Mouse (Mus musculus): ENCODE results near the gene Mapkap1. TPM values are rescaled to one million over a fixed set of nuclear protein-coding genes. Genes with fewer than 3 reads are reported as not detected.
A peak's percentile ranks its signal among the peaks of the same experiment; 100 is the strongest.

The Mapkap1 gene
- polyA plus RNA-seq, 1 experiment from 2014 or later, result 103 TPM

GRCm38 (mm10) chr2:34526527-34527371, 120.2 kb downstream of the Mapkap1 start:
- 41% methylated on average over 15 of the region's 15 CpGs for WGBS
- ATAC-seq (replicated peaks; ENCODE audit: insufficient number of reproducible peaks, low FRiP score, low TSS enrichment, low read depth), result no peak

GRCm38 (mm10) chr2:34528491-34528890, 121.9 kb downstream of the Mapkap1 start:
- Histone ChIP-seq H3K4me2 (ENCODE audit: low read depth, low read length) (no peak overlapping the region), H3K27ac (replicated peaks; ENCODE audit: low read depth, low read length) (no peak overlapping the region), H3K4me1 (ENCODE audit: control insufficient read depth, insufficient read depth, low read length) (no peaks in the 10 kb centered on the region), H3K4me3 (ENCODE audit: low read depth, low read length) (no peak overlapping the region), H3K27me3 (ENCODE audit: control insufficient read depth, insufficient read depth, low read length) (no peaks in the 10 kb centered on the region), H3K9me3 (replicated peaks; ENCODE audit: control insufficient read depth, low read length) (no peaks in the 10 kb centered on the region), H3K36me3 (replicated peaks; ENCODE audit: control insufficient read depth, insufficient read depth, low read depth, low read length) (no peaks in the 10 kb centered on the region), H3K9ac (replicated peaks; ENCODE audit: low read length) (no peak overlapping the region)
- ATAC-seq (replicated peaks; ENCODE audit: insufficient number of reproducible peaks, low FRiP score, low TSS enrichment, low read depth), result no peak
- no peak for DNase-seq (ENCODE audit: low spot score)

More at GRCm38 (mm10) chr2:34526527-34527371, 120.2 kb downstream of the Mapkap1 start:
- H3K36me3 ChIP-seq (replicated peaks; ENCODE audit: control insufficient read depth, insufficient read depth, low read depth, low read length), result no peaks in the 10 kb centered on the region
- no peaks in the 10 kb centered on the region for H3K27me3 ChIP-seq (ENCODE audit: control insufficient read depth, insufficient read depth, low read length)
- no peak overlapping the region for H3K9ac ChIP-seq (replicated peaks; ENCODE audit: low read length)
- no peak overlapping the region for H3K4me3 ChIP-seq (ENCODE audit: low read depth, low read length)
- no peak overlapping the region; the same call in 1 of the 2 replicates for H3K27ac ChIP-seq (replicated peaks; ENCODE audit: low read depth, low read length)
- H3K9me3 ChIP-seq (replicated peaks; ENCODE audit: control insufficient read depth, low read length), result no peaks in the 10 kb centered on the region
- no peaks in the 10 kb centered on the region for H3K4me1 ChIP-seq (ENCODE audit: control insufficient read depth, insufficient read depth, low read length)
- DNase-seq (ENCODE audit: low spot score), result peak; percentile 27
- no peak overlapping the region for H3K4me2 ChIP-seq (ENCODE audit: low read depth, low read length)

GRCm38 (mm10) chr2:34530042-34530441, 123.5 kb downstream of the Mapkap1 start:
- Histone ChIP-seq H3K27ac (replicated peaks; ENCODE audit: low read depth, low read length) (no peak overlapping the region), H3K9me3 (replicated peaks; ENCODE audit: control insufficient read depth, low read length) (no peaks in the 10 kb centered on the region), H3K27me3 (ENCODE audit: control insufficient read depth, insufficient read depth, low read length) (no peaks in the 10 kb centered on the region), H3K4me1 (ENCODE audit: control insufficient read depth, insufficient read depth, low read length) (no peaks in the 10 kb centered on the region), H3K4me2 (ENCODE audit: low read depth, low read length) (no peak overlapping the region), H3K36me3 (replicated peaks; ENCODE audit: control insufficient read depth, insufficient read depth, low read depth, low read length) (no peaks in the 10 kb centered on the region), H3K9ac (replicated peaks; ENCODE audit: low read length) (no peak overlapping the region), H3K4me3 (ENCODE audit: low read depth, low read length) (no peak overlapping the region)
- 29% methylated on average over 3 of the region's 3 CpGs for WGBS
- DNase-seq (ENCODE audit: low spot score) (peak; percentile 34), ATAC-seq (replicated peaks; ENCODE audit: insufficient number of reproducible peaks, low FRiP score, low TSS enrichment, low read depth) (no peak)

GRCm38 (mm10) chr2:34531801-34532298, 125.3 kb downstream of the Mapkap1 start:
- no peak for ATAC-seq (replicated peaks; ENCODE audit: insufficient number of reproducible peaks, low FRiP score, low TSS enrichment, low read depth)
- no peak overlapping the region for H3K9ac ChIP-seq (replicated peaks; ENCODE audit: low read length)
- no peak overlapping the region for H3K4me3 ChIP-seq (ENCODE audit: low read depth, low read length)
- H3K27me3 ChIP-seq (ENCODE audit: control insufficient read depth, insufficient read depth, low read length), result no peaks in the 10 kb centered on the region
- no peak overlapping the region for H3K27ac ChIP-seq (replicated peaks; ENCODE audit: low read depth, low read length)
- H3K36me3 ChIP-seq (replicated peaks; ENCODE audit: control insufficient read depth, insufficient read depth, low read depth, low read length), result no peaks in the 10 kb centered on the region
- H3K4me2 ChIP-seq (ENCODE audit: low read depth, low read length), result no peak overlapping the region
- no peaks in the 10 kb centered on the region for H3K4me1 ChIP-seq (ENCODE audit: control insufficient read depth, insufficient read depth, low read length)
- WGBS, result 62% methylated on average over 3 of the region's 3 CpGs
- no peaks in the 10 kb centered on the region for H3K9me3 ChIP-seq (replicated peaks; ENCODE audit: control insufficient read depth, low read length)
- no peak for DNase-seq (ENCODE audit: low spot score)

- ATAC-seq (replicated peaks; ENCODE audit: insufficient number of reproducible peaks, low FRiP score, low TSS enrichment, low read depth), result no peak
- 76% methylated on average over 1 of the region's 1 CpGs for WGBS
- H3K4me2 ChIP-seq (ENCODE audit: low read depth, low read length), result no peak overlapping the region
- no peaks in the 10 kb centered on the region for H3K9me3 ChIP-seq (replicated peaks; ENCODE audit: control insufficient read depth, low read length)
- no peaks in the 10 kb centered on the region for H3K27me3 ChIP-seq (ENCODE audit: control insufficient read depth, insufficient read depth, low read length)
- H3K4me3 ChIP-seq (ENCODE audit: low read depth, low read length), result no peak overlapping the region
- DNase-seq (ENCODE audit: low spot score), result no peak
- no peaks in the 10 kb centered on the region for H3K4me1 ChIP-seq (ENCODE audit: control insufficient read depth, insufficient read depth, low read length)
- H3K9ac ChIP-seq (replicated peaks; ENCODE audit: low read length), result no peak overlapping the region
- H3K36me3 ChIP-seq (replicated peaks; ENCODE audit: control insufficient read depth, insufficient read depth, low read depth, low read length), result no peaks in the 10 kb centered on the region
- H3K27ac ChIP-seq (replicated peaks; ENCODE audit: low read depth, low read length), result no peak overlapping the region
Measured at GRCm38 (mm10) chr2:34532394-34532793, 125.8 kb downstream of the Mapkap1 start.

- no peak overlapping the region for H3K4me2 ChIP-seq (ENCODE audit: low read depth, low read length)
- DNase-seq (ENCODE audit: low spot score), result peak; percentile 71
- ATAC-seq (replicated peaks; ENCODE audit: insufficient number of reproducible peaks, low FRiP score, low TSS enrichment, low read depth), result no peak
- no peak overlapping the region for H3K9ac ChIP-seq (replicated peaks; ENCODE audit: low read length)
- H3K27me3 ChIP-seq (ENCODE audit: control insufficient read depth, insufficient read depth, low read length), result no peaks in the 10 kb centered on the region
- H3K4me3 ChIP-seq (ENCODE audit: low read depth, low read length), result no peak overlapping the region
- no peaks in the 10 kb centered on the region for H3K9me3 ChIP-seq (replicated peaks; ENCODE audit: control insufficient read depth, low read length)
- H3K36me3 ChIP-seq (replicated peaks; ENCODE audit: control insufficient read depth, insufficient read depth, low read depth, low read length), result no peaks in the 10 kb centered on the region
- H3K4me1 ChIP-seq (ENCODE audit: control insufficient read depth, insufficient read depth, low read length), result no peaks in the 10 kb centered on the region
- H3K27ac ChIP-seq (replicated peaks; ENCODE audit: low read depth, low read length), result no peak overlapping the region
Measured at GRCm38 (mm10) chr2:34533281-34533680, 126.7 kb downstream of the Mapkap1 start.

- ATAC-seq (replicated peaks; ENCODE audit: insufficient number of reproducible peaks, low FRiP score, low TSS enrichment, low read depth) (no peak), DNase-seq (ENCODE audit: low spot score) (peak; percentile 72)
- Histone ChIP-seq H3K4me2 (ENCODE audit: low read depth, low read length) (no peak overlapping the region), H3K4me3 (ENCODE audit: low read depth, low read length) (no peak overlapping the region), H3K9me3 (replicated peaks; ENCODE audit: control insufficient read depth, low read length) (no peaks in the 10 kb centered on the region), H3K36me3 (replicated peaks; ENCODE audit: control insufficient read depth, insufficient read depth, low read depth, low read length) (no peaks in the 10 kb centered on the region), H3K9ac (replicated peaks; ENCODE audit: low read length) (no peak overlapping the region), H3K4me1 (ENCODE audit: control insufficient read depth, insufficient read depth, low read length) (no peaks in the 10 kb centered on the region), H3K27me3 (ENCODE audit: control insufficient read depth, insufficient read depth, low read length) (no peaks in the 10 kb centered on the region), H3K27ac (replicated peaks; ENCODE audit: low read depth, low read length) (no peak overlapping the region)
- 45% methylated on average over 12 of the region's 12 CpGs for WGBS
Measured at GRCm38 (mm10) chr2:34534996-34535395, 128.4 kb downstream of the Mapkap1 start.

- Histone ChIP-seq H3K27me3 (ENCODE audit: control insufficient read depth, insufficient read depth, low read length) (no peaks in the 10 kb centered on the region), H3K9me3 (replicated peaks; ENCODE audit: control insufficient read depth, low read length) (no peaks in the 10 kb centered on the region), H3K27ac (replicated peaks; ENCODE audit: low read depth, low read length) (no peak overlapping the region), H3K36me3 (replicated peaks; ENCODE audit: control insufficient read depth, insufficient read depth, low read depth, low read length) (no peaks in the 10 kb centered on the region), H3K4me1 (ENCODE audit: control insufficient read depth, insufficient read depth, low read length) (no peaks in the 10 kb centered on the region), H3K9ac (replicated peaks; ENCODE audit: low read length) (no peak overlapping the region), H3K4me3 (ENCODE audit: low read depth, low read length) (no peak overlapping the region), H3K4me2 (ENCODE audit: low read depth, low read length) (no peak overlapping the region)
- no peak for DNase-seq (ENCODE audit: low spot score)
- 79% methylated on average over 3 of the region's 3 CpGs for WGBS
- ATAC-seq (replicated peaks; ENCODE audit: insufficient number of reproducible peaks, low FRiP score, low TSS enrichment, low read depth), result no peak
Measured at GRCm38 (mm10) chr2:34537356-34537755, 130.8 kb downstream of the Mapkap1 start.
